In the genomic region with DNA sequence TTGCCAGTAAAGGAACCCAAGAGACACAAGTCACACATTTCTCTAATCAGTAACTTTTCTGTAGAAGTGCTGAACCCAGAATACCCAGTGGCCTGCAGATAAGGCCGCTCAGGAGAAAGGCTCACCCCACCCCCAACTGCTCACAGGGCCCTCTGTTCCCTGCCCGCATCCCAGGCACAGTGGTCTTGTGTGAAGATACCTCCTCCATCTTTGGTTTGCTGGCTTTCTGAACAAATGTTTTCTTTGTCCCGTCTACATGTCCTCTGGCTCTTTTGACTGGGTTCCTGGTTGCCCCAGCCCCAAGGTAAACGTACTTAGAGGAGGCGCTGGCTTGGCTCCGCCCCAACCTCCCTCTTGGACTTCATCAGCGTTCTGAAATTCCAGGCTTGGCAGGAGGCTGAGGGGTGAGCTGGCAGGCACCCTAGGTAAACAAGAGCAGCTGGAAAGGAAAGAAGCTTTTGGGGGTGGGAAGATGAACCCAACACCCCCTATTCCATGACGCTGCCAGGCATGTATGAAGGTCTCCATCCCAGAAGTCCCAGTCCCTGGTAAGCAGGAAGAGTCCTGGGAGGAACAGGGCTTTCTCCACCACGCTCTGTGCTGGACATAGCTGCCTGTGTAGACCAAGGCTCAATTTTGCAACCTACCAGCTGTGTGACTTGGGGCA, we compare ENCODE assay signal across 9 mouse cellular contexts. TPM values are rescaled to one million over a fixed set of nuclear protein-coding genes. Genes with fewer than 3 reads are reported as not detected.
DNase-seq lines count a peak whose midpoint lies in the region; TF ChIP-seq lines count a peak whose summit lies in the region.
"Had no signal": no experiment of that assay in that cellular context is flagged by ENCODE, and none has a peak within 500 bp of the region (broad histone marks: within the 10 kb centered on the region; RNA-seq: fewer than 3 reads in every experiment).

No protein-coding gene starts in this region.

- peak; percentile 23 for DNase-seq in MEL (ENCODE audit: low read depth, low spot score)
- peak; percentile 73 for DNase-seq in adrenal gland, postnatal 25 days
- peak; percentile 86 for DNase-seq in heart, embryonic 10.5 days (ENCODE audit: low spot score)
- DNase-seq in kidney, postnatal 25 days: peak; percentile 95 to 96
- peak; percentile 23 for DNase-seq in mesoderm, embryonic 11.5 days (ENCODE audit: low read depth, low spot score)
- DNase-seq in cerebellum, postnatal 36 days: no peak
- no peak for DNase-seq in cerebellum, postnatal 25 days
- DNase-seq in left cerebral cortex, postnatal 36 days (ENCODE audit: low spot score in 2 of 2): no peak

- TF ChIP-seq RAD21 in MEL (IDR thresholded peaks at IDR 0.05; ENCODE audit: low read depth, low read length): no peak

- no peak for TF ChIP-seq POLR2A in MEL (IDR thresholded peaks at IDR 0.05; ENCODE audit: control insufficient read depth in 1 of 2, insufficient read depth in 1 of 2, low read depth in 1 of 2, low read length in 2 of 2, poor library complexity in 1 of 2)

- WGBS in heart, embryonic 10.5 days: 11% methylated on average over 9 of the region's 9 CpGs

- H3K4me1 ChIP-seq in MEL (ENCODE audit: control insufficient read depth in 1 of 2, insufficient read depth in 2 of 2, low read length in 2 of 2): peaks cover 0 to 3% of the 10 kb centered on the region in 2 experiments; a peak in 1 of 4 replicates
- peaks cover 50% of the 10 kb centered on the region for H3K4me1 ChIP-seq in heart, embryonic 10.5 days
- H3K4me1 ChIP-seq: midbrain, embryonic 12.5 days had no signal

- no peaks in the 10 kb centered on the region for H3K27me3 ChIP-seq in MEL (ENCODE audit: control insufficient read depth in 1 of 2, insufficient read depth in 2 of 2, low read length in 2 of 2)
- no peaks in the 10 kb centered on the region for H3K27me3 ChIP-seq in heart, embryonic 10.5 days (ENCODE audit: insufficient read depth, poor library complexity, severe bottlenecking)
- H3K27me3 ChIP-seq: midbrain, embryonic 12.5 days had no signal

- H3K79me2 ChIP-seq in MEL (ENCODE audit: control insufficient read depth, insufficient read depth, low read length, poor library complexity): no peaks in the 10 kb centered on the region

- no peak overlapping the region for H3K9ac ChIP-seq in MEL (ENCODE audit: control insufficient read depth, low read depth, low read length, poor library complexity, severe bottlenecking)
- H3K9ac ChIP-seq: midbrain, embryonic 12.5 days had no signal

- H3K9me3 ChIP-seq in MEL (replicated peaks; ENCODE audit: insufficient read depth, low read length): no peaks in the 10 kb centered on the region
- no peaks in the 10 kb centered on the region for H3K9me3 ChIP-seq in heart, embryonic 10.5 days
- H3K9me3 ChIP-seq: midbrain, embryonic 12.5 days had no signal

- H3K36me3 ChIP-seq in MEL (ENCODE audit: control insufficient read depth in 1 of 2, insufficient read depth in 2 of 2, low read length in 2 of 2): no peaks in the 10 kb centered on the region
- peaks cover 22% of the 10 kb centered on the region for H3K36me3 ChIP-seq in heart, embryonic 10.5 days
- H3K36me3 ChIP-seq: midbrain, embryonic 12.5 days had no signal

- 0 out of 4 replicates have a peak, but pooled peaks of 1 of the 2 experiments have one; percentile 9 for TF ChIP-seq EP300 in MEL (IDR thresholded peaks at IDR 0.05; ENCODE audit: low read depth in 1 of 2, low read length in 2 of 2)

- H3K27ac ChIP-seq in MEL (ENCODE audit: control insufficient read depth, low read depth, low read length): no peak overlapping the region
- peak overlapping the region; percentile 87 for H3K27ac ChIP-seq in heart, embryonic 10.5 days
- H3K27ac ChIP-seq: midbrain, embryonic 12.5 days had no signal

- H3K4me3 ChIP-seq in MEL (ENCODE audit: control insufficient read depth in 1 of 2, insufficient read depth in 1 of 2, low read depth in 2 of 2, low read length in 2 of 2): no peak overlapping the region
- peak overlapping the region; percentile 36 for H3K4me3 ChIP-seq in heart, embryonic 10.5 days
- H3K4me3 ChIP-seq: midbrain, embryonic 12.5 days had no signal

- intact Hi-C loops in left cerebral cortex, postnatal 36 days (cut with DNase I): no loop called here

- TF ChIP-seq CTCF in MEL (IDR thresholded peaks at IDR 0.05 in 2 of 3, conservative IDR thresholded peaks at IDR 0.05 in 1 of 3; ENCODE audit: control insufficient read depth in 1 of 3, insufficient read depth in 1 of 3, low read depth in 2 of 3, low read length in 3 of 3, poor library complexity in 1 of 3, severe bottlenecking in 1 of 3): no peak

TF ChIP-seq in MEL, 35 proteins besides CTCF, POLR2A, EP300 and RAD21:
- TF ChIP-seq MXI1 (IDR thresholded peaks at IDR 0.05; ENCODE audit: low read depth, low read length) (no peak), POLR2AphosphoS5 (IDR thresholded peaks at IDR 0.05; ENCODE audit: borderline replicate concordance, low read depth, low read length) (no peak), SMC3 (IDR thresholded peaks at IDR 0.05; ENCODE audit: low read depth, low read length) (no peak), MYC (IDR thresholded peaks at IDR 0.05; ENCODE audit: low read depth, low read length) (no peak), JUND (IDR thresholded peaks at IDR 0.05; ENCODE audit: low read depth, low read length) (no peak), ZKSCAN1 (IDR thresholded peaks at IDR 0.05; ENCODE audit: low read depth, low read length) (no peak), SIN3A (IDR thresholded peaks at IDR 0.05; ENCODE audit: low read length) (no peak)

RNA-seq across cellular contexts. Expression of a gene that starts 32.5 kb away (rescaled TPM):
- 6.1 and 11.0 TPM in 2 replicates for total RNA-seq in MEL (2012; rRNA removed)
- 1 to 10 TPM in 1 of 2 experiments, not detected in 1; 7.7 TPM for polyA plus RNA-seq in MEL (2012; ENCODE audit: insufficient read depth in 1 of 2, insufficient read length in 2 of 2, low read depth in 1 of 2, low replicate concordance in 2 of 2, missing spikeins in 1 of 2)
- 33.4 and 33.5 TPM in 2 replicates for total RNA-seq in adrenal gland, postnatal 25 days (2021)
- polyA plus RNA-seq in heart, embryonic 10.5 days (2016; fragmentation: Nextera tagmentation; extraction: Ambion mirVana): 134 and 256 TPM in 2 replicates
- total RNA-seq in left cerebral cortex, postnatal 36 days (2021): 10 to 100 TPM; 11.2 to 11.5 TPM

Comparison
In these comparisons a context has a peak if more than half of its experiments do, and no peak if none do; other contexts are left out.
1. DNase-seq: peak in MEL (single experiment), adrenal gland, postnatal 25 days (single experiment), heart, embryonic 10.5 days (single experiment), kidney, postnatal 25 days (2 of 2) and mesoderm, embryonic 11.5 days (single experiment); none in cerebellum, postnatal 36 days (0 of 2), cerebellum, postnatal 25 days (0 of 2) and left cerebral cortex, postnatal 36 days (0 of 2).